Mouse (Mus musculus) midbrain, embryonic 12.5 days (tissue): ENCODE data around the gene 1700016D06Rik. TPM values are rescaled to one million over a fixed set of nuclear protein-coding genes. Genes with fewer than 3 reads are reported as not detected.
"Not testable (repeated sequence)": the region's sequence is repeated elsewhere in the genome, so short reads cannot be mapped to it uniquely, and the experiment has no call there.

Experiments used
- ATAC-seq: fragments of 200-750 bp; cut with Nextera tagmentation; 2 replicates; pipeline ENCODE4 v1.8.0; 2017; ENCODE audit warnings: low read depth, moderate TSS enrichment, moderate library complexity; ENCODE audit not compliant: low FRiP score
- H3K27ac ChIP-seq: fragments of 300-500 bp; sonication (generic); replicated peaks from 2 replicates; pipeline ENCODE4 v1.5.1; 2016; ENCODE audit warnings: mild to moderate bottlenecking
- H3K27me3 ChIP-seq: fragments of 300-500 bp; sonication (generic); 2 replicates; pipeline ENCODE4 v1.6.1; 2016; ENCODE audit warnings: mild to moderate bottlenecking
- H3K36me3 ChIP-seq: fragments of 300-500 bp; sonication (generic); 2 replicates; pipeline ENCODE4 v1.6.1; 2016
- H3K4me1 ChIP-seq: fragments of 300-500 bp; sonication (generic); 2 replicates; pipeline ENCODE4 v1.6.1; 2016
- H3K4me2 ChIP-seq: fragments of 300-500 bp; sonication (generic); replicated peaks from 2 replicates; pipeline ENCODE4 v1.6.1; 2016; ENCODE audit warnings: mild to moderate bottlenecking, moderate library complexity
- H3K4me3 ChIP-seq: fragments of 300-500 bp; sonication (generic); 2 replicates; pipeline ENCODE4 v1.5.1; 2016; ENCODE audit warnings: mild to moderate bottlenecking
- H3K9ac ChIP-seq: fragments of 300-500 bp; sonication (generic); replicated peaks from 2 replicates; pipeline ENCODE4 v1.6.1; 2016; ENCODE audit warnings: mild to moderate bottlenecking, moderate library complexity
- H3K9me3 ChIP-seq: fragments of 300-500 bp; sonication (generic); 2 replicates; pipeline ENCODE4 v1.6.1; 2016; ENCODE audit warnings: mild to moderate bottlenecking
- WGBS: fragments of 180-500 bp; shearing (Covaris S2); methylation state at CpG from one replicate; pipeline ENCODE4 v1.1.7; 2016; 5-methylcytosine and 5-hydroxymethylcytosine counted together
- polyA plus RNA-seq: library from polyadenylated mRNA; unstranded; fragments of >200 nt; fragmentation: Nextera tagmentation; extraction: Ambion mirVana; gene quantifications from 2 replicates; pipeline ENCODE4 v1.2.1, GENCODE M21; 2016

Gene 1700016D06Rik
- polyA plus RNA-seq, 1 experiment from 2014 or later: 0.23 TPM

DNA sequence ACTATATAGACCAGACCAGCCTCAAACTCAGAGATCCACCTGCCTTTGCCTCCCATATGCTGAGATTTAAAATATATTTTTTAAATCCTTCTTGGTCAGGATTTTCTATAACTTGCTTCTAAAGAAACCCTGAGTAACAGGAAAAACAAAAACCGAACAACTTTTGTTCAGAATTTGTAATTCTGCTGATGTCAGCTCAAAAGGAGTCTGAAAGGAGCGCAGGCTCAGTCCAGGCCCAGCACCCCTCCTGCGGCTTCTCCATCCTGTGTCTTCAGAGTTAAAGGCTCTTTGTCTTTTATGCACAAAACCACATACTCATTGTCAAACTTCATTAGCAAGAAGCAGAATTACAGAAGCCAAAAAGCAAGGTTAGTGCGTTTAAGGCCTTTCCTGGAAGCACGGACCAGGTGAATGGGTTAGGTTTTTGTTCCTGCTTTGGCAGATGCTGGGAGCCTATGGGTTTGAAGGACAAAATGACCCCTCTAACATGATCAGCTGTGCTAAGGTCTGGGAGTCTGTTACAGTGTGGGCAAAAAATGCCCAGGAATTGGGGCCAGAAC, 1.3 kb downstream of the 1700016D06Rik start:
- peaks cover 17% of the 10 kb centered on the region for H3K27me3 ChIP-seq
- H3K9me3 ChIP-seq: no peaks in the 10 kb centered on the region
- no peak overlapping the region for H3K9ac ChIP-seq
- no peak overlapping the region for H3K4me3 ChIP-seq
- H3K36me3 ChIP-seq: no peaks in the 10 kb centered on the region
- ATAC-seq: no peak
- H3K4me2 ChIP-seq: no peak overlapping the region
- H3K27ac ChIP-seq: no peak overlapping the region
- 89% methylated on average over 5 of the region's 5 CpGs for WGBS
- no peaks in the 10 kb centered on the region for H3K4me1 ChIP-seq

DNA sequence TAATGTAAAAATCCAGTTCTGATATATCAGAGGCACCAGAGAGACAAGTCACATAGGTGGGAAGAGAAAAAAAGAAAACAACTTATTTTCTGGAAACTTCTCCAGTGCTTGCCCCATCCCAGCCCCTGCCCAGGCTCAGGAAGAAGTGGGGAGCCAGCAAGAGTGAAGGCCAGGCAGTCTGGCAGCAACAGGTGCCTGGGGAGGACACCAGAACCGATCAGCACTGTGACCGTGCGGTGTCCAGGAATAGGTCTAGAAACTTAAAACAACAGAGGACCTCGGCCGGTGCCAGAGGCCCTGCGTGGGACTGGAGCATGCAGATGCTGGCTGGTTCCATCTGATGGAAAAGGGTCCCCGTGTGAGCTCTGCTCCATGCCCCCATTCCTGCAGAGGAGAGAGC, 3.4 kb downstream of the 1700016D06Rik start:
- WGBS: 92% methylated on average over 7 of the region's 7 CpGs
- H3K4me2 ChIP-seq: no peak overlapping the region

DNA sequence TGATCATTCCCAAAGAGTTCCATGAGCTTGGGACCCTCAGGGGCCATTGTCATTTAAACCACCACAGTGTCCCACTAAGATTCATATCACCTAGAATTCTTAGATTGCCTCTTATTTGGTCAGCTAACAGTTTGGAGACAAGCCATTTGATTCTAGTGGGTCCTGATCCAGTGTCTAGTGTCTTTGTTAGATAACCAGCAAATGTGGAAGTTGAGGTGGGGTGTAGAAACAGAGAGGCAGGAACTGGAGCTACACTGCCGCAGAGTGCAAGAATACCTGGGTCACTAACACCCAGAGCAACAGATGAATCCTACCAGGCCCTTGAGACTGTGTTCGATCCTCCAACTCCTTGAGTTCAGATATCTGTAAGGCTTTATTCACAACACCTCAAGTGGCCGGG, 4.7 kb downstream of the 1700016D06Rik start:
- H3K4me3 ChIP-seq: no peak overlapping the region
- H3K27ac ChIP-seq: no peak overlapping the region
- no peak overlapping the region for H3K9ac ChIP-seq
- H3K4me1 ChIP-seq: no peaks in the 10 kb centered on the region
- no peak for ATAC-seq
- H3K4me2 ChIP-seq: no peak overlapping the region
- peaks cover 12% of the 10 kb centered on the region for H3K27me3 ChIP-seq
- H3K36me3 ChIP-seq: no peaks in the 10 kb centered on the region
- no peaks in the 10 kb centered on the region for H3K9me3 ChIP-seq
- 89% methylated on average over 3 of the region's 3 CpGs for WGBS

More for the DNA sequence above, 3.4 kb downstream of the 1700016D06Rik start:
- no peak overlapping the region for H3K4me3 ChIP-seq
- no peaks in the 10 kb centered on the region for H3K4me1 ChIP-seq
- no peaks in the 10 kb centered on the region for H3K36me3 ChIP-seq
- H3K9me3 ChIP-seq: no peaks in the 10 kb centered on the region
- H3K9ac ChIP-seq: no peak overlapping the region
- H3K27ac ChIP-seq: no peak overlapping the region
- no peak for ATAC-seq
- H3K27me3 ChIP-seq: peaks cover 17% of the 10 kb centered on the region

DNA sequence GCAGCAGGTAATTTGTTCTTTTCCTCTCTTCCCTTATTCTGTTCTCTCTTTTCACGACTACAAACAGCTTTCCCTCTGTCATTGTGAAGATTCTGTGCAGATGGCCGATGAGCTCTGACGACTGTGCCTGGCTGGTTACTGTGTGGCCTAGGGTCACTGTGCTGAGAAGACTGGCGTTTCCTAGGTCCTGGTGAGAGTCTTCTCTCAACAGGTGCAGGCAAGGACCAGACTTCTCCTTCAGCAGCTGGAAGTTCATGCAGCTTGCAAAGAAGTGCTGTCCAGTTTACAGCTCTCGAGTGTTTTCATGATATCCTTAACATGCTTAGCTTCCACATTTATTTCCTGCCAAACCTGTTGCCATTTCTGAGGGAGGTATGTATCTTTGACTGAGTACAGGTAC, 6.9 kb downstream of the 1700016D06Rik start:
- no peaks in the 10 kb centered on the region; the same call in 1 of the 2 replicates for H3K27me3 ChIP-seq
- 80% methylated on average over 5 of the region's 5 CpGs for WGBS
- H3K27ac ChIP-seq: no peak overlapping the region
- H3K4me2 ChIP-seq: no peak overlapping the region
- H3K9ac ChIP-seq: no peak overlapping the region
- ATAC-seq: no peak
- H3K36me3 ChIP-seq: no peaks in the 10 kb centered on the region
- H3K4me3 ChIP-seq: no peak overlapping the region
- 0 out of 2 replicates have a peak, but pooled peaks cover 3% of the 10 kb centered on the region for H3K4me1 ChIP-seq
- H3K9me3 ChIP-seq: no peaks in the 10 kb centered on the region

DNA sequence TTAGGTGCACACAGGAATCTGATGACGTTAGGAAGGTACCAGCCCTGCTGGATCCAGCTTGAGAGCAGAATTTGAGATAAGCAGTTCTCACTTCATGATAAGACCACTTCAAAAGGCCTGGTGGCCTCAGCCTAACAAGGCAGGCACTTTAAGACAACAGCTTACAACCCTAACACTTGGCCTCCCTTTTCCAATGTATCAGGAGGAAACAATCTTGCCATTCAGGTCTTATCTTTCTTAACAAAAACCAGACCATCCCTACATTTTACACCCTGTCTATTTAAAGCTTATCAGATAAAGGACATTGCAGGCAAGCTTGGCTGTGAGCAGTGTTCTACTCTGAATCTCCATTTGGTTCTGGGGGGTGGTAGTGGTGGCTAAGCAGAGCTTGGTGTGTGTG, 8.4 kb downstream of the 1700016D06Rik start:
- Histone ChIP-seq H3K9ac (no peak overlapping the region), H3K4me3 (no peak overlapping the region), H3K27me3 (no peaks in the 10 kb centered on the region; the same call in 1 of the 2 replicates), H3K4me2 (no peak overlapping the region), H3K36me3 (no peaks in the 10 kb centered on the region), H3K9me3 (no peaks in the 10 kb centered on the region), H3K27ac (no peak overlapping the region), H3K4me1 (0 out of 2 replicates have a peak, but pooled peaks cover 3% of the 10 kb centered on the region)
- 83% methylated on average over 1 of the region's 1 CpGs for WGBS
- ATAC-seq: no peak

DNA sequence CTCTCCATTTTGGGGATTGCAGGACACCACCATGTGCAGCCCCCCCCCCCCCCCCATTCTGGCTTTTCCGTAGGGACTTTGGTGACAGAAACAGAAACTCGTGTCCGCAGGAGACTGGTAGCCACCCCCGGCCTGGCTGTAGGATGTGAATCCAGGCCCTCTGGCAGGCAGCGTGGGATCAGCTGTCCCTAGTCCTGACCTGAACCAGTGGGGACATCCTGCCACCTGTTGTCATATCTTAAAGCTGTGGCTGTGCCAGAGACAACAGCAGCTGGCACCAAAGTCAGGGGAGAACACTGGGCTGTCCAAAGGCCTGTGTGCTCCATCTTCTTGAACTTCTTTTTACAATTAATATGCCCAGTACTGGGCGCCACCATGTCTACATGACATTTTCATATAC, 9.1 kb downstream of the 1700016D06Rik start:
- Histone ChIP-seq H3K9me3 (no peaks in the 10 kb centered on the region), H3K27ac (no peak overlapping the region), H3K36me3 (no peaks in the 10 kb centered on the region), H3K27me3 (no peaks in the 10 kb centered on the region), H3K9ac (no peak overlapping the region), H3K4me2 (no peak overlapping the region), H3K4me1 (0 out of 2 replicates have a peak, but pooled peaks cover 3% of the 10 kb centered on the region), H3K4me3 (no peak overlapping the region)
- WGBS: 89% methylated on average over 6 of the region's 6 CpGs
- no peak for ATAC-seq

DNA sequence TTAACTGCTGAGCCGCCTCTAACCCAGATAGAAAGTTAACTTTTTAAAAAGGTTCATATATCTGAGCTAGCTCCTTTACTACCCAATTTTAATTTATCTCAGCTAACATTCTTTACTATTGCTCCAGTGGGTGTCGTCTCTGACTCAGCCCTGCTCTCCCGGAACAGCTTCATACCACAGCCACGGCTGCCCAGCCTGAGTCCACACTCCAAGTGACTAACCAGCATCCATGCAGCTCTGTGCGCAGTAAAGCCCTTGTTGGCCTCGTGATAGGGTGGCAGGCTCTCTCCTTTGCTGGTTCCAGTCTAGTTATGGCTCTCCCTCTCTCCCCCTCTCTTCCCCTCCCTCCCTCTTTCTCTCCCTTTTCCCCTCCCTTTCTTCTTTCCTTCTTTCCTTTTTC, 9.6 kb downstream of the 1700016D06Rik start:
- no peak overlapping the region for H3K4me3 ChIP-seq
- no peak overlapping the region for H3K27ac ChIP-seq
- H3K9me3 ChIP-seq: no peaks in the 10 kb centered on the region
- ATAC-seq: no peak
- H3K27me3 ChIP-seq: no peaks in the 10 kb centered on the region
- 91% methylated on average over 6 of the region's 6 CpGs for WGBS
- H3K4me2 ChIP-seq: no peak overlapping the region
- H3K9ac ChIP-seq: no peak overlapping the region
- H3K4me1 ChIP-seq: 0 out of 2 replicates have a peak, but pooled peaks cover 3% of the 10 kb centered on the region
- H3K36me3 ChIP-seq: no peaks in the 10 kb centered on the region

DNA sequence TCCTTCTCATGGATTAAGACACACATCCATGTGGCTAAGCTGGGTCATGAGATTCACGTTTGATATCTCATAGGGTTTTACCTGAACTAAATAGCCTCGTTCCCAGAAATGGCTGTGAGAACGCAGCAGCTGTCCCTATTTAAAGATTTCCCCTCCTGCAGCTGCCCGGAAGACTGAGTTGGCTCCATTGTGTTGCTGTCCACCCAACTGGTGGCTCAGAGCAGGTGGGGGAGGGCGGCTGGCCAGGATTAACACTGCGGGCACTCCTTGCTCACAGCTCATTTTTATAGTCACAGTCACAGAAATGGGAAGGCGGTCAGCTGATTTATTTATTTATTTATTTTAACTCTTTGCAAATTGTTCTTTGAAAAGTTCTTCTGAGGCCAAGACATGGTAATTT, 10.9 kb downstream of the 1700016D06Rik start:
- Histone ChIP-seq H3K9ac (no peak overlapping the region), H3K36me3 (no peaks in the 10 kb centered on the region), H3K4me1 (0 out of 2 replicates have a peak, but pooled peaks cover 3% of the 10 kb centered on the region), H3K4me3 (no peak overlapping the region), H3K27me3 (no peaks in the 10 kb centered on the region), H3K4me2 (no peak overlapping the region), H3K9me3 (no peaks in the 10 kb centered on the region), H3K27ac (no peak overlapping the region)
- WGBS: 44% methylated on average over 7 of the region's 7 CpGs
- no peak for ATAC-seq

DNA sequence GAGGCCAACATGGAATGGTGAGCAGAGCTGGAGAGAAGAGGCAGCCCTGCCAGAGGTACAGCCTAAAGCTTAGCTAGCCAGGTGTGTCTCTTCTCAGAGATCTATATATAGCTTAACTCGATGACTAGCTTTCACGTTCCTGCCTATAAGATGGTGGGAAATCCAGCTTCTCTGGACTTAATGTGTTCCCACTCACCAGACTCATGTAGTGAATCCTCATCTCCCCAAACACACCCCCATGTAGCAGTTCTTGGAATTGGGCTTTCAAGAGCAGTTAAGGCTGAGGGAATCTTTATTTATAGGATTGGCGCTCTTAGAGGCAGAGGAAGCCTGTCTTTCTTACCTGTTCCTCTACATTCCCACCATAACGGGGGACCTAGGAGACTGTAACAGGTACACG, 13.6 kb downstream of the 1700016D06Rik start:
- H3K9me3 ChIP-seq: no peaks in the 10 kb centered on the region
- WGBS: 94% methylated on average over 5 of the region's 5 CpGs

DNA sequence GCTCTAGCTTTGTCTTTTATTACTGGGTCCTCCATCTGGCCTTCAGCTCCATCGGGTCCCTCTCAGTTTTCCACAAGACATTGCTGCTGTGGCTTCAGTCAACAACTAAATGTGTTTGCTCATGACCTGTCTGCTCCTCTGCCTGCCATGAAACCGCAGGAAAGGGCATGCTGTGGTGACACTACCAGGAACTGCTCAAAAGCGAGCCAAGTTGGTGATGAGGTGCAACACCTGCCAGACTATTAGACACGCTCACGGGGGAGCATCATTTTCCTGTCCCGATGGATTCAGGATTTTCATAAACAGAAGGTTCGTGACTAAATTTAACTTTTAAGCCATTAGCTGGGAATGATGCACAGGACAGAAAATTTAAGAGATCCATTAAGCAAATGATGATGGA, 16.3 kb downstream of the 1700016D06Rik start:
- no peak overlapping the region for H3K4me3 ChIP-seq
- 90% methylated on average over 7 of the region's 7 CpGs for WGBS
- no peak for ATAC-seq
- no peaks in the 10 kb centered on the region for H3K27me3 ChIP-seq
- no peaks in the 10 kb centered on the region for H3K9me3 ChIP-seq
- H3K4me2 ChIP-seq: no peak overlapping the region
- no peak overlapping the region for H3K27ac ChIP-seq
- no peak overlapping the region for H3K9ac ChIP-seq
- H3K36me3 ChIP-seq: no peaks in the 10 kb centered on the region
- H3K4me1 ChIP-seq: no peaks in the 10 kb centered on the region

More for the DNA sequence above, 13.6 kb downstream of the 1700016D06Rik start:
- Histone ChIP-seq H3K27me3 (no peaks in the 10 kb centered on the region), H3K36me3 (no peaks in the 10 kb centered on the region), H3K4me3 (no peak overlapping the region), H3K9ac (no peak overlapping the region), H3K27ac (no peak overlapping the region), H3K4me2 (no peak overlapping the region), H3K4me1 (0 out of 2 replicates have a peak, but pooled peaks cover 3% of the 10 kb centered on the region)
- no peak for ATAC-seq

DNA sequence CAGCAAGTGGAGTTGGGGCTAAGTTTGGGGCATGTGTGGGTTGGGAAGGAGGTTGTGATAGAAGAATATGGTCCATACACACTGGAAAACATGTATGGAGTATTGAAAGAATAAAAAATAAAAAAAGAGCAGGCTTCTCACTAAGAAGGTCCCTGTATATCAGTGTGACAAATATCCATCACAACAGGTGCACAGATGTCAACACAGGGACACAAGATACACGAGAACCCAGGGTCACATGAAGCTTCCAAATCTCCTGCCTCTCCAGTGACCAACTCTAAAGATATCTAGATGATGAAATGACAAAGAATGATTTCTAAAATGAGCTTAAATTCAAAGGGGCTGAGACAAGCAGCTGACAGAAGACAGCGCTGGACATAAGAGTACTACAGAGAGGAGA, 32.6 kb downstream of the 1700016D06Rik start:
- no peaks in the 10 kb centered on the region for H3K27me3 ChIP-seq
- H3K4me3 ChIP-seq: no peak overlapping the region
- no peak overlapping the region for H3K4me2 ChIP-seq
- WGBS: 78% methylated on average over 2 of the region's 2 CpGs
- H3K36me3 ChIP-seq: no peaks in the 10 kb centered on the region
- no peaks in the 10 kb centered on the region for H3K9me3 ChIP-seq
- no peak overlapping the region for H3K27ac ChIP-seq
- no peak for ATAC-seq
- no peaks in the 10 kb centered on the region for H3K4me1 ChIP-seq
- H3K9ac ChIP-seq: no peak overlapping the region

DNA sequence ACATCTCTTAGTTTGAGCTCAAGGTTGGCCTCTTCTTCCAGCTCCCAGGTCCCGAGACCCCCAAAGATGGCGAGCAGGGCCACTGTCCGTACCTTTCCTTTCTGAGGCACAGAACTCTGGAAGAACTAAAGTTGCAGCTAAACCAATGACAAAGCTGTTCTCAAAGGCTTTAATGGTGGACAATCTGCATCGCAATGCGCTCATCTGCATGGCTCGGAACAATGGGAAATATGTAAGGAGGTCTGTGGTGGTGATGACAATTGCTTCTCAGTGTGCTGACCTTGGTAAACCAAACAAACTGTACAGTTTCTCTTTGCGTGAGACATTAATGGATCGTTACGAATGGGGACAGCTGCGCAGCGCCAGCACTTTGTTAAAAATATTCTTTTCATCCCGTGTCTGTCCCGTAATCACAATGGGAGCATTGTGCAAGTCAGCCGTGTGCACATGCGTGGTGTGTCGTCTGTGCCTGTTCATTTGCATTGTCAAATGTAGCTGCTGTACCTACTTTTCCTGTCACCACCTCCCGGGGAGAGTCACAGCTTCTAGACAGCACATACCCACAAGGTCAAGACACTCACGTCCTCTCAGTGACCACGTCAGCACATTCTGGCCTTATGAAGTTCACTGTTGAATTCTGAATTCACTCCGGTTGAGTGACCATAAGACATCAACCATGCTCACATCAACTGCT, 34.7 kb downstream of the 1700016D06Rik start:
- not testable (repeated sequence) for H3K4me1 ChIP-seq, H3K9me3 ChIP-seq, H3K9ac ChIP-seq, H3K4me3 ChIP-seq, H3K4me2 ChIP-seq, H3K27me3 ChIP-seq, H3K27ac ChIP-seq, H3K36me3 ChIP-seq, ATAC-seq
- WGBS: 88% methylated on average over 20 of the region's 20 CpGs
